Mouse (Mus musculus): ENCODE data around the gene Gpr27. TPM values are rescaled to one million over a fixed set of nuclear protein-coding genes. Genes with fewer than 3 reads are reported as not detected.

Gpr27 gene
- total and polyA plus RNA-seq, 2 experiments from 2014 or later: 18.8 to 71.2 TPM

DNA sequence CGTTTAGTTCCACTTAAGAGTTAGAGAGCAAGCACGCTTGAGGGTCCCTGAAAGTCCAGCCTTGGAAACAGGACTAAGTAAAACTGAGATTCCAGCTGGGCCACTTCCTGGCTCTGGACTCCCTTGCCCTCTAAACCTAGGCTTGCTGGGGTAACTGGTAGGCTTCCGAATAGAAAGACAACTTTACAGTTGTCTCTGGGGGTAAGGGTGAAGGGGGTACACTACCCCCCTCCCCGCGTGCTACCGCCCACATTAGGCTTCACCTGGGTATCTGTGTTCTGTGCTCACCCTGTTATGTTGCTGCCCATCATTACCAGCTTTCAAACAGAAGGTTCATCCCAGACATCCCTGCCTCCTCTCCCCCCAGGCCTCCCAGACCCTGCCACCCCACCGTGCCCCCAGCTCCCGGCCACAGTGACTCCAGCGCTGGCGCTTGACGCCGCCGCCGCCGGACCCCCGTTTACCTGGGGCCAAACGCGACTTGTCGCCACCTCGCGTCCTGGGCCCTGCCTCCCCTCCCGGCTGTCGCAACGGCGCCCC is 743 bp upstream of the Gpr27 start:
- ATAC-seq: peak; percentile 27
- Histone ChIP-seq H3K4me1 (ENCODE audit: insufficient read depth, low read length) (peaks cover 3% of the 10 kb centered on the region; the same call in 1 of the 2 replicates), H3K9me3 (ENCODE audit: low read length) (no peaks in the 10 kb centered on the region), H3K4me2 (ENCODE audit: low read depth, low read length) (peak overlapping the region; percentile 79), H3K27ac (peak overlapping the region; percentile 90), H3K9ac (replicated peaks; ENCODE audit: low read length) (peak overlapping the region; percentile 92), H3K27me3 (ENCODE audit: insufficient read depth, low read length) (no peaks in the 10 kb centered on the region), H3K36me3 (ENCODE audit: insufficient read depth, low read length) (no peaks in the 10 kb centered on the region), H3K4me3 (ENCODE audit: low read length) (peak overlapping the region; percentile 79)
- 6% methylated on average over 24 of the region's 25 CpGs for WGBS
- no peak for TF ChIP-seq CTCF (IDR thresholded peaks at IDR 0.05; ENCODE audit: low read depth)
- DNase-seq (ENCODE audit: low spot score): no peak

DNA sequence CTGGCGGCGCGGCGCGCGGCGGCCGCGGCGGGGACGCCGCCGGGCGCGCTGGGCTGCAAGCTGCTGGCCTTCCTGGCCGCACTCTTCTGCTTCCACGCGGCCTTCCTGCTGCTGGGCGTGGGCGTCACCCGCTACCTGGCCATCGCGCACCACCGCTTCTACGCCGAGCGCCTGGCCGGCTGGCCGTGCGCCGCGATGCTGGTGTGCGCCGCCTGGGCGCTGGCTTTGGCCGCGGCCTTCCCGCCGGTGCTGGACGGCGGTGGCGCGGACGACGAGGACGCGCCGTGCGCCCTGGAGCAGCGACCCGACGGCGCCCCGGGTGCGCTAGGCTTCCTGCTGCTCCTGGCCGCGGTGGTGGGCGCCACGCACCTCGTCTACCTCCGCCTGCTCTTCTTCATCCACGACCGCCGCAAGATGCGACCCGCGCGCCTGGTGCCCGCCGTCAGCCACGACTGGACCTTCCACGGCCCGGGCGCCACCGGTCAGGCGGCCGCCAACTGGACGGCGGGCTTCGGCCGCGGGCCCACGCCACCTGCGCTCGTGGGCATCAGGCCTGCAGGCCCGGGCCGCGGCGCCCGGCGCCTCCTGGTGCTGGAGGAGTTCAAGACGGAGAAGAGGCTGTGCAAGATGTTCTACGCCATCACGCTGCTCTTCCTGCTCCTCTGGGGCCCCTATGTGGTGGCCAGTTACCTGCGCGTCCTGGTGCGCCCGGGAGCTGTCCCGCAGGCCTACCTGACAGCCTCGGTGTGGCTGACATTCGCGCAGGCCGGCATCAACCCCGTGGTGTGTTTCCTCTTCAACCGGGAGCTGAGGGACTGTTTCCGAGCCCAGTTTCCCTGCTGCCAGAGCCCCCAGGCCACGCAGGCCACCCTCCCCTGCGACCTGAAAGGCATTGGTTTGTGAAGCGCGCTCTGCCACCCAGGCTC is 700 bp downstream of the Gpr27 start:
- H3K27me3 ChIP-seq (ENCODE audit: insufficient read depth, low read length): no peaks in the 10 kb centered on the region
- DNase-seq (ENCODE audit: low spot score) (peak; percentile 12), ATAC-seq (peak; percentile 25)
- 2% methylated on average over 100 of the region's 110 CpGs for WGBS
- H3K4me1 ChIP-seq (ENCODE audit: insufficient read depth, low read length): peaks cover 3% of the 10 kb centered on the region; the same call in 1 of the 2 replicates
- H3K27ac ChIP-seq: peak overlapping the region; percentile 90
- TF ChIP-seq CTCF (IDR thresholded peaks at IDR 0.05; ENCODE audit: low read depth): no peak
- peak overlapping the region; percentile 79 for H3K4me2 ChIP-seq (ENCODE audit: low read depth, low read length)
- H3K9me3 ChIP-seq (ENCODE audit: low read length): no peaks in the 10 kb centered on the region
- peak overlapping the region; percentile 79 for H3K4me3 ChIP-seq (ENCODE audit: low read length)
- H3K9ac ChIP-seq (replicated peaks; ENCODE audit: low read length): peak overlapping the region; percentile 92
- H3K36me3 ChIP-seq (ENCODE audit: insufficient read depth, low read length): no peaks in the 10 kb centered on the region

DNA sequence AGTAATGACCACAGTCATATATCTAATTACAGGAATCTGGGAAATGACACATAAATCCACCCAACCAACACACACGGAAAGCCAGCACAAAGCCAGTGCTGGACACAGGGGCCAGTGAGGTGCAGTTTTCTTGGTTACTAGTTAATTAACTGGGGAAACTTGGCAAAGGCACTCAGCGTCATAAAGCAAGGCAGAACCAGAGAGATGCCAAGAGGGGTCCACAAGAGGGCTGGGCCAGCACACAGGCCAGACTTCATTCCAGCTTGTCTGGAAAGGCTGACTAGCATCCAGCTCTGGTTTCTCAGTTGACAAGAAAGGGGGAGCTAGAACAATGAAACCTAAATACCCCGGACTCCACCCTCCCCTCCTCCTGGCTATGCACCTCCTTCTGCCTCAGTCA is 8.0 kb downstream of the Gpr27 start:
- H3K27ac ChIP-seq: no peak overlapping the region
- H3K27me3 ChIP-seq (ENCODE audit: insufficient read depth, low read length): no peaks in the 10 kb centered on the region
- no peak overlapping the region for H3K4me3 ChIP-seq (ENCODE audit: low read length)
- ATAC-seq: no peak
- no peaks in the 10 kb centered on the region for H3K36me3 ChIP-seq (ENCODE audit: insufficient read depth, low read length)
- no peaks in the 10 kb centered on the region for H3K9me3 ChIP-seq (ENCODE audit: low read length)
- H3K9ac ChIP-seq (replicated peaks; ENCODE audit: low read length): no peak overlapping the region
- WGBS: 47% methylated on average over 3 of the region's 3 CpGs
- no peaks in the 10 kb centered on the region for H3K4me1 ChIP-seq (ENCODE audit: insufficient read depth, low read length)
- TF ChIP-seq CTCF (IDR thresholded peaks at IDR 0.05; ENCODE audit: low read depth): no peak
- no peak for DNase-seq (ENCODE audit: low spot score)
- no peak overlapping the region for H3K4me2 ChIP-seq (ENCODE audit: low read depth, low read length)

DNA sequence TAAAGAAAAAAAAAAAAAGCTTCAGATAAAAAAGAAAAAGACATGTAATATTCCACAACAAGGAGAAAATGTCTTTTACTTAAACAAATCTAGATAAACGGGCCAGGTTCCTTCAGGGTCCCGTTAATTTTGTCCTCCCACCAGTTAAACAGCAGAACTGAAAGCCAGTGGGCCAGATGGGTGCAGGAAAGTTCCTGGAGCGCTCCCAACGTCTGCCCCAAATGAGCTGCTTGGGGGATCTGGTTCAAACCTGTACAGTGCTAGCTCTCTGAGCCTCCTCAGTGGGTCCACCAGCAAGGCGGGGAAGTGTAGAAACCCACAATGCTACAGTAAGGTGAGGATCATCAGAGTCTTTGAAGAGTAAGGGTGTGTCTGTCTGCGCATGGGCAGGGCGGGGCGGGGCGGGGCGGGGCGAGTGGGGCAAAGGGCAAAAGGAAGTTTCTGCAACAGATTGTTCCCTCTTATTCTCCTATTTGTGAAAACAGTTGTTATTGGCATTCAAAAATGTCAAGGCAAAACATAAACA is 19.2 kb downstream of the Gpr27 start:
- Histone ChIP-seq H3K27ac (no peak overlapping the region), H3K4me1 (ENCODE audit: insufficient read depth, low read length) (no peaks in the 10 kb centered on the region), H3K27me3 (ENCODE audit: insufficient read depth, low read length) (no peaks in the 10 kb centered on the region), H3K4me2 (ENCODE audit: low read depth, low read length) (no peak overlapping the region), H3K9ac (replicated peaks; ENCODE audit: low read length) (no peak overlapping the region), H3K9me3 (ENCODE audit: low read length) (no peaks in the 10 kb centered on the region), H3K4me3 (ENCODE audit: low read length) (no peak overlapping the region), H3K36me3 (ENCODE audit: insufficient read depth, low read length) (no peaks in the 10 kb centered on the region)
- TF ChIP-seq CTCF (IDR thresholded peaks at IDR 0.05; ENCODE audit: low read depth): no peak
- no peak for DNase-seq (ENCODE audit: low spot score)
- 69% methylated on average over 11 of the region's 11 CpGs for WGBS
- ATAC-seq: no peak

DNA sequence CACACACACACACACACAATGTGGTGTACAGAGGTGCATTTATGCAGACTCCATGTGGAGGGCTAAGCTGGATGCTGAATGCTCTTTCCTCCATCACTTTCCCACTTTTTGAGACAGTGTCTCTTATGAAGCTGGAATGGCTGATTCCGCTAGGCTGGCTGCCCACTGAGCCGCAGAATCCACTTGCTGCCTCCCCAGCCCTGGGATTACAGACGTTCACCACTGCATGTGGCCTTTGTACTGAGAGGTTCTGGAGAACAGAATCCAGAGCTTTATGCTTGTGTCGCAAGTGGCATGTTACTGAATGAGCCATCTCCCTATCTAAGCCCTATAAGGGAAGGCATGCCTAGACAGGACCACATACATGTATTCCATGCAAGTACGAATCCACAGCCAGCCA is 20.8 kb downstream of the Gpr27 start:
- DNase-seq (ENCODE audit: low spot score): no peak
- Histone ChIP-seq H3K36me3 (ENCODE audit: insufficient read depth, low read length) (no peaks in the 10 kb centered on the region), H3K27ac (no peak overlapping the region), H3K9me3 (ENCODE audit: low read length) (no peaks in the 10 kb centered on the region), H3K4me3 (ENCODE audit: low read length) (no peak overlapping the region), H3K9ac (replicated peaks; ENCODE audit: low read length) (no peak overlapping the region), H3K4me1 (ENCODE audit: insufficient read depth, low read length) (no peaks in the 10 kb centered on the region), H3K27me3 (ENCODE audit: insufficient read depth, low read length) (no peaks in the 10 kb centered on the region), H3K4me2 (ENCODE audit: low read depth, low read length) (no peak overlapping the region)
- no peak for ATAC-seq
- WGBS: 74% methylated on average over 5 of the region's 5 CpGs
- no peak for TF ChIP-seq CTCF (IDR thresholded peaks at IDR 0.05; ENCODE audit: low read depth)

DNA sequence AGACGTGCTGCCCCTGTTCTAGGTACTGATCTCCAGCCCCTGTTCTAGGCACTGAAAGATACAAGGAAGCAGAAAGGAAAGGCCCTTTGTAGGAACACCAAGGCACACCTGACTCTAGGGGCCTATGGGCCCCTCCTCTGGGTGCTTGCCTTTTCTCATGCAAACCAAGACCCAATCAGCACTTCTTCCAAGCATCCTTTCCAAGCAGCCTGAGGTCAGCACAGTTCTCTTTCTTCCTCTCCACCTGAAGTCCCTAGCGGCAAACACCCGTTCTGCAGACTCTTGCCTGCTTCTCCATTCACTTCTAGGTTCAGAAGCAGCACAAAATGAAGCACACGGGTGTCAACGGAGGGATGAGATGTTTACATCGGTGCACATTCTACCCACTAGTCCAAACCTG is 22.7 kb downstream of the Gpr27 start:
- Histone ChIP-seq H3K4me1 (ENCODE audit: insufficient read depth, low read length) (no peaks in the 10 kb centered on the region), H3K9me3 (ENCODE audit: low read length) (no peaks in the 10 kb centered on the region), H3K27me3 (ENCODE audit: insufficient read depth, low read length) (no peaks in the 10 kb centered on the region), H3K27ac (no peak overlapping the region), H3K4me2 (ENCODE audit: low read depth, low read length) (no peak overlapping the region), H3K36me3 (ENCODE audit: insufficient read depth, low read length) (no peaks in the 10 kb centered on the region), H3K9ac (replicated peaks; ENCODE audit: low read length) (no peak overlapping the region), H3K4me3 (ENCODE audit: low read length) (no peak overlapping the region)
- DNase-seq (ENCODE audit: low spot score) (no peak), ATAC-seq (no peak)
- TF ChIP-seq CTCF (IDR thresholded peaks at IDR 0.05; ENCODE audit: low read depth): no peak
- 70% methylated on average over 6 of the region's 6 CpGs for WGBS

All from hindbrain, postnatal 0 days (tissue).